Mouse (Mus musculus) frontal cortex, adult (tissue): ENCODE measurements at regions not wholly inside any gene's neighbourhood (a gene's known extent, or its start where the extent isn't known, plus 50 kb on each side); places are given as distances from the start of the nearest gene placed in this dataset.
A peak's percentile ranks its signal among the peaks of the same experiment; 100 is the strongest.

Experiments used
- ATAC-seq: cut with Nextera tagmentation; 2 replicates; pipeline ENCODE4 v1.9.2; 2017; ENCODE audit warnings: mild to moderate bottlenecking, moderate library complexity, mixed read lengths; ENCODE audit not compliant: low TSS enrichment

GRCm38 (mm10) chr6:93031812-93032330, 88.6 kb upstream of the Adamts9 start:
- no peak for ATAC-seq

- ATAC-seq: no peak
These were observed 83.1 kb upstream of the Adamts9 start for GRCm38 (mm10) chr6:93026068-93027022.

- no peak for ATAC-seq
These were observed 71.2 kb upstream of the Adamts9 start for GRCm38 (mm10) chr6:93014534-93014933.

- no peak for ATAC-seq
These were observed 68.6 kb upstream of the Adamts9 start for GRCm38 (mm10) chr6:93011906-93012305.

- ATAC-seq: peak; percentile 70
These were observed 61.4 kb upstream of the Adamts9 start for GRCm38 (mm10) chr6:93004587-93005240.

- ATAC-seq: no peak
These were observed 60.5 kb upstream of the Adamts9 start for GRCm38 (mm10) chr6:93003812-93004211.

- ATAC-seq: no peak
These were observed 50.4 kb upstream of the Adamts9 start for GRCm38 (mm10) chr6:92993647-92994046.
